Mouse (Mus musculus) forelimb bud, embryonic 11.5 days (tissue): ENCODE results near the gene Gstk1.

Experiments
- DNase-seq: peaks from one replicate; pipeline ENCODE4 v3.0.0-alpha.2; 2012; ENCODE audit warnings: low read depth, low spot score

Gstk1 gene

GRCm38 (mm10) chr6:42265391-42266330 is 19.9 kb downstream of the Gstk1 start:
- DNase-seq = peak; percentile 53

GRCm38 (mm10) chr6:42270817-42271216 is 25.1 kb downstream of the Gstk1 start:
- DNase-seq = no peak

GRCm38 (mm10) chr6:42276151-42276550 is 30.4 kb downstream of the Gstk1 start:
- DNase-seq = no peak

- DNase-seq = no peak
Measured at GRCm38 (mm10) chr6:42282865-42283528, 37.3 kb downstream of the Gstk1 start.

GRCm38 (mm10) chr6:42286448-42286847 is 40.7 kb downstream of the Gstk1 start, which contains the start of gene Clcn1:
Gene Clcn1, plus strand, starts transcription at chr6:42286685.
- no peak for DNase-seq

GRCm38 (mm10) chr6:42287562-42287961 is 41.8 kb downstream of the Gstk1 start:
- no peak for DNase-seq

GRCm38 (mm10) chr6:42293327-42293726 is 47.6 kb downstream of the Gstk1 start:
- DNase-seq = no peak

GRCm38 (mm10) chr6:42295549-42296094 is 49.9 kb downstream of the Gstk1 start:
- DNase-seq = no peak

- no peak for DNase-seq
Measured at GRCm38 (mm10) chr6:42299362-42299761, 53.6 kb downstream of the Gstk1 start.
